Mouse (Mus musculus) E14TG2a.4 (cell line): ENCODE results near the gene Per1.

Experiments used
- CTCF ChIP-seq: conservative IDR thresholded peaks from 2 replicates; pipeline ENCODE4 v1.5.1; 2014; ENCODE audit warnings: low read length
- NANOG ChIP-seq: IDR thresholded peaks from 2 replicates; pipeline ENCODE4 v1.6.1; 2014; ENCODE audit warnings: borderline replicate concordance, low read length, mixed read lengths

DNA sequence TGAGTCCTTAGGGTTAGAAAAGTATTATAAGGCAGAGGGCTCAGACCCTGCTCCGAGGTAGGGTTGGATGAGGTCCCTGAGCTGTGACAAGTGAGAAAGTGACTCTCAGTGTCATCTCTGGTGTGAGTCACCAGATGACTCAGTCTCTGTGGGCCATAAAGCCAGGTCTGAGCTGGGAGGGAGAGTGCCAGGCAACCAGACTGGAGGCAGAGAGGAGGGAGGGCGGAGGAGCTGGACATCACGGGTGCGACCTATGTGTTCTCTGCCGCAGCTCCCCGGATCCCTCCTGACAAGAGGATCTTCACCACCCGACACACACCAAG lies 7.3 kb downstream of the Per1 start:
- no peak for TF ChIP-seq CTCF
- TF ChIP-seq NANOG = no peak
